Mouse (Mus musculus) colon, adult 2 months (tissue): ENCODE data around the gene Gnrhr. TPM values are rescaled to one million over a fixed set of nuclear protein-coding genes. Genes with fewer than 3 reads are reported as not detected.

Experiments
- polyA plus RNA-seq: library from polyadenylated mRNA; depleted of rRNA; stranded (reverse); fragments of >200 nt; gene quantifications from 2 replicates; pipeline ENCODE4 v1.2.3, GENCODE M21; 2012; rRNA removed

Gnrhr gene
- polyA plus RNA-seq = not detected in 2 replicates

GRCm38 (mm10) chr5:86197801-86198200 lies at the start of gene Gnrhr:
Gene Gnrhr (minus strand): TSS chr5:86197901.

GRCm38 (mm10) chr5:86172449-86173161 lies 25.1 kb downstream of the Gnrhr start, which contains the start of gene Uba6:
Gene Uba6 (minus strand): TSS chr5:86172803.

Other genes starting within 250 kb of the Gnrhr start
- gene Cenpc1, start 132.3 kb downstream of the Gnrhr start, polyA plus RNA-seq = 3.2 and 3.8 TPM in 2 replicates
- gene Stap1, start 126.2 kb downstream of the Gnrhr start, polyA plus RNA-seq = 0.08 TPM in 1 of 2 replicates, not detected in the other
- 0.47 and 0.52 TPM in 2 replicates for gene Uba6, start 25.1 kb downstream of the Gnrhr start, polyA plus RNA-seq
- gene Tmprss11c, start 91.4 kb upstream of the Gnrhr start, polyA plus RNA-seq = not detected in 2 replicates
- gene Tmprss11d, start 175.5 kb upstream of the Gnrhr start, polyA plus RNA-seq = not detected in 2 replicates